In the genomic region with DNA sequence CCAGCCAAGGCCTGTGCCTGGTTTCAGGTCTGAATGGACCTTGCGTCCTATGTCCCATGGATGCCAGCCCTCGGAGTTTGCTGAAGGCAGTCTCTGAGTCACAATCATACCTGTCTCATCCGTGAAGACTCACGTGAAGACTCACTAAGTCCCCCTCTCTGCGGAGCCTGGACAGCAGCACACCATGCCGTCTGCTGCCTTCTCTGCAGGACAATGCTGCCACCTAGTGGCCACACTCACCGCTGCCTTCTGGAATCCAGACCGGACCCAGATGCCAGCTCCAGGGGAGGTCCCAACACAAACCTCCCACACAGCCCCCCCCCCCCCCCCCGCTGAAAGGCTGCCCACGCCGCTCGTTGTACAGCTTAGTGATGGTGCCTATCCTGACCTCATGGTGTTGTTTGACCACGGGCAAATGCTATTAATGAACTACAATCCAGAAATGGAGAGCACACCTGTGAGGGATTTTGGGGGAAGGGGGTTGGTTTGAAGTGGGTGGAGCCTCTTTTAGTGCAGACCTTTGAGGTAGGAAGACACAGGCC, we compare ENCODE assay signal across 8 mouse cellular contexts. TPM values are rescaled to one million over a fixed set of nuclear protein-coding genes. Genes with fewer than 3 reads are reported as not detected.
DNase-seq lines count a peak whose midpoint lies in the region; ATAC-seq lines count a peak whose summit lies in the region.

No protein-coding gene starts in this region.

- H3K9ac ChIP-seq in hindbrain, embryonic 14.5 days: no peak overlapping the region

- peaks cover 35% of the 10 kb centered on the region for H3K27me3 ChIP-seq in hindbrain, embryonic 14.5 days (ENCODE audit: control insufficient read depth, insufficient read depth, low read length)

- WGBS in hindbrain, embryonic 14.5 days: 4% methylated on average over 13 of the region's 13 CpGs

- peak; percentile 55; the same call in 1 of the 2 replicates for ATAC-seq in hindbrain, embryonic 14.5 days (ENCODE audit: low FRiP score)
- ATAC-seq in megakaryocyte-erythroid progenitor cell, adult 5-6 weeks (replicated peaks; ENCODE audit: low FRiP score, low TSS enrichment, poor library complexity, severe bottlenecking): peak; percentile 89

- H3K36me3 ChIP-seq in hindbrain, embryonic 14.5 days (replicated peaks; ENCODE audit: control insufficient read depth, insufficient read depth): no peaks in the 10 kb centered on the region

- H3K27ac ChIP-seq in hindbrain, embryonic 14.5 days: no peak overlapping the region

- H3K4me2 ChIP-seq in hindbrain, embryonic 14.5 days (replicated peaks): no peak overlapping the region

- peak; percentile 87 for DNase-seq in ZHBTc4 (ENCODE audit: low read depth, low spot score)
- DNase-seq in cerebellum, postnatal 14 days: peak; percentile 95 to 97
- peak; percentile 43 to 83 for DNase-seq in frontal cortex, postnatal 10 days (ENCODE audit: low spot score in 2 of 2)
- DNase-seq in hindbrain, embryonic 14.5 days (ENCODE audit: low spot score): peak; percentile 92
- peak; percentile 78 to 84 for DNase-seq in layer of hippocampus, postnatal 36 days
- DNase-seq in right cerebral cortex, postnatal 14 days: peak; percentile 94
- DNase-seq in urinary bladder, postnatal 4 days (ENCODE audit: low spot score in 2 of 2): peak; percentile 65 to 92

- no peaks in the 10 kb centered on the region for H3K4me1 ChIP-seq in hindbrain, embryonic 14.5 days (replicated peaks; ENCODE audit: control insufficient read depth, insufficient read depth, low read length)

- no peaks in the 10 kb centered on the region for H3K9me3 ChIP-seq in hindbrain, embryonic 14.5 days (ENCODE audit: control insufficient read depth, low read length)

- no peak overlapping the region for H3K4me3 ChIP-seq in hindbrain, embryonic 14.5 days (replicated peaks; ENCODE audit: low read length)

RNA-seq across cellular contexts. Expression of a gene that starts 25.4 kb away (rescaled TPM):
- polyA plus RNA-seq in hindbrain, embryonic 14.5 days (2014; fragmentation: Nextera tagmentation; extraction: Ambion mirVana): 0.24 and 0.61 TPM in 2 replicates
- under 1 TPM in 1 of 2 experiments, not detected in 1; 0.05 TPM for total RNA-seq in layer of hippocampus, postnatal 36 days (2021)
- not detected in 2 replicates for total RNA-seq in megakaryocyte-erythroid progenitor cell, adult 5-6 weeks (2014; fragmentation: Nextera tagmentation)
- total RNA-seq in megakaryocyte-erythroid progenitor cell, adult 5-6 weeks (2017): not detected in 2 replicates
